Mouse (Mus musculus): ENCODE measurements around the gene Slc27a1.

Gene Slc27a1

GRCm38 (mm10) chr8:71554644-71555043 is 14.0 kb upstream of the Slc27a1 start:
- no peak for DNase-seq (ENCODE audit: low spot score in 2 of 2)

- no peak for DNase-seq (ENCODE audit: low spot score in 2 of 2)
Observed at GRCm38 (mm10) chr8:71558071-71558957, 10.4 kb upstream of the Slc27a1 start, which contains the start of gene Tmem221. Tmem221 (minus strand) TSS chr8:71558871.

GRCm38 (mm10) chr8:71558958-71559690 is 9.6 kb upstream of the Slc27a1 start:
- no peak for DNase-seq (ENCODE audit: low spot score in 2 of 2)

GRCm38 (mm10) chr8:71560071-71560470 is 8.6 kb upstream of the Slc27a1 start:
- no peak for DNase-seq (ENCODE audit: low spot score in 2 of 2)

- no peak for DNase-seq (ENCODE audit: low spot score in 2 of 2)
Observed at GRCm38 (mm10) chr8:71560765-71561164, 7.9 kb upstream of the Slc27a1 start.

- no peak for DNase-seq (ENCODE audit: low spot score in 2 of 2)
Observed at GRCm38 (mm10) chr8:71561401-71561800, 7.3 kb upstream of the Slc27a1 start.

GRCm38 (mm10) chr8:71562751-71563150 is 5.9 kb upstream of the Slc27a1 start:
- peak in 1 of 2 experiments; percentile 60 for DNase-seq (ENCODE audit: low spot score in 2 of 2)

- DNase-seq (ENCODE audit: low spot score in 2 of 2), result no peak
Observed at GRCm38 (mm10) chr8:71563992-71564391, 4.7 kb upstream of the Slc27a1 start.

- no peak for DNase-seq (ENCODE audit: low spot score in 2 of 2)
Observed at GRCm38 (mm10) chr8:71566501-71566900, 2.2 kb upstream of the Slc27a1 start, which contains the start of gene Nxnl1. Nxnl1 (minus strand) TSS chr8:71566601.

- DNase-seq (ENCODE audit: low spot score in 2 of 2), result no peak
Observed at GRCm38 (mm10) chr8:71567587-71567986, 1.1 kb upstream of the Slc27a1 start.

GRCm38 (mm10) chr8:71568941-71569340 is 259 bp downstream of the Slc27a1 start:
- no peak for DNase-seq (ENCODE audit: low spot score in 2 of 2)

GRCm38 (mm10) chr8:71569366-71570290 is 946 bp downstream of the Slc27a1 start:
- DNase-seq (ENCODE audit: low spot score in 2 of 2), result peak; percentile 87 to 88

- DNase-seq (ENCODE audit: low spot score in 2 of 2), result peak; percentile 93 to 96
Observed at GRCm38 (mm10) chr8:71570291-71570954, 1.7 kb downstream of the Slc27a1 start.

- no peak for DNase-seq (ENCODE audit: low spot score in 2 of 2)
Observed at GRCm38 (mm10) chr8:71572077-71572476, 3.4 kb downstream of the Slc27a1 start.

- peak; percentile 83 to 89 for DNase-seq (ENCODE audit: low spot score in 2 of 2)
Observed at GRCm38 (mm10) chr8:71572847-71573633, 4.4 kb downstream of the Slc27a1 start.

GRCm38 (mm10) chr8:71574426-71574825 is 5.7 kb downstream of the Slc27a1 start:
- no peak for DNase-seq (ENCODE audit: low spot score in 2 of 2)

- DNase-seq (ENCODE audit: low spot score in 2 of 2), result no peak
Observed at GRCm38 (mm10) chr8:71575020-71575419, 6.3 kb downstream of the Slc27a1 start.

GRCm38 (mm10) chr8:71577856-71578387 is 9.2 kb downstream of the Slc27a1 start:
- no peak for DNase-seq (ENCODE audit: low spot score in 2 of 2)

- DNase-seq (ENCODE audit: low spot score in 2 of 2), result no peak
Observed at GRCm38 (mm10) chr8:71579009-71579408, 10.3 kb downstream of the Slc27a1 start.

GRCm38 (mm10) chr8:71579476-71579875 is 10.8 kb downstream of the Slc27a1 start:
- no peak for DNase-seq (ENCODE audit: low spot score in 2 of 2)
